Mouse (Mus musculus) olfactory bulb, adult 2 months (tissue): ENCODE measurements around the gene Otogl.

ENCODE experiments used
- CTCF ChIP-seq: fragments of 200-500 bp; IDR thresholded peaks from 2 replicates; pipeline ENCODE4 v1.5.1; 2012; ENCODE audit warnings: low read depth, mild to moderate bottlenecking, low read length, moderate library complexity; ENCODE audit not compliant: insufficient read depth
- POLR2A ChIP-seq: fragments of 200-500 bp; IDR thresholded peaks from 2 replicates; pipeline ENCODE4 v1.6.1; 2012; ENCODE audit warnings: mild to moderate bottlenecking, low read depth, low read length, moderate library complexity; ENCODE audit not compliant: insufficient read depth

DNA sequence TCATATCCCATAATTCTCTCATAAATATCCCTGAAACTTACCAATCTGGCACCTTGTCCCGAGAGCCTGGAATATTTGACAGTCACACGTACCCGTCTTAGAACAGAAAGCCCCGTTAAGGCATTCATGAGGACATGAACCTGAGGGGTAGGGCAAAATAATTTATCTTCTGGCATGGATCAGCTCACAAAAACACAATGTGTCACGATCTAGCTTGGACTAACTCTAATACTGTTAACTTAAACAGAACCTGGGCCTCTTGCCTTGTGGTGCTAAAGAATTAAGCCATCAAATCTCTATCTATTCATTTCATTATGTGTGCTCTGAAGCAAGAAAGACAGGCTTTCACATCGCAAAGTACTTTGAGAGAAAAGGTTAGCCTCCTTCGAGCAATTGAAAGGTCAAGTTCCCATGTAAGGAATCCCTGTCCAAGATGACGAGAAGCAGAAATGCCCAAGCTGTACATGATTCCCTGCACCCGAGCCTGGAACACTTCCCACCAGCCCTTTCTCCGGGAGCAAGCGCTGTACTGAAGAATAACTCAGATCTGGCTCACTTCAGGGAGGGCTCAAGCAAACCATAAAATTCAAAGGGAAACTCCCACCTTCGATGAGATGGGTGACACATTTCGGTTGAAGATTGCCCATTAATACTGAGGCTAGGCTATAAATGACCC is 10.6 kb downstream of the Otogl start:
- no peak for TF ChIP-seq CTCF
- no peak for TF ChIP-seq POLR2A
